Mouse (Mus musculus) CH12.LX (cell line): ENCODE measurements around the gene Tiam1. TPM values are rescaled to one million over a fixed set of nuclear protein-coding genes. Genes with fewer than 3 reads are reported as not detected.

Experiments
- DNase-seq: peaks from one replicate; pipeline ENCODE4 v3.0.0-alpha.2; 2013; ENCODE audit errors: extremely low read depth
- H3K27ac ChIP-seq: 2 replicates; pipeline ENCODE4 v1.5.1; 2012; ENCODE audit warnings: low read depth, mild to moderate bottlenecking, control low read depth, moderate library complexity; ENCODE audit not compliant: insufficient read depth
- H3K27me3 ChIP-seq: replicated peaks from 2 replicates; pipeline ENCODE3; 2012; ENCODE audit warnings: inconsistent platforms
- H3K36me3 ChIP-seq, 2 experiments: replicated peaks in 1 of 2; 2 replicates each; pipeline versions ENCODE3 to v1.6.1; 2012; ENCODE audit warnings: inconsistent platforms in 1 of 2, low read length in 1 of 2, mild to moderate bottlenecking in 1 of 2, mixed read lengths in 1 of 2, moderate library complexity in 1 of 2; ENCODE audit not compliant: control insufficient read depth in 1 of 2, insufficient read depth in 1 of 2
- H3K4me1 ChIP-seq, 2 experiments: 2 replicates each; pipeline ENCODE4 v1.6.1; 2012; ENCODE audit warnings: inconsistent platforms in 1 of 2, moderate library complexity in 1 of 2; ENCODE audit not compliant: insufficient read depth in 2 of 2, control insufficient read depth in 1 of 2
- H3K4me2 ChIP-seq: 2 replicates; pipeline ENCODE4 v1.6.1; 2012; ENCODE audit warnings: low read depth, mild to moderate bottlenecking, control low read depth; ENCODE audit not compliant: poor library complexity, insufficient read depth, severe bottlenecking
- H3K4me3 ChIP-seq, 3 experiments: fragments of 150-350 bp in 1 of 3; sonication (generic) in 1 of 3; replicated peaks in 1 of 3; 2 replicates each; pipeline versions ENCODE3 to v1.5.1; 2011 to 2012; ENCODE audit warnings: low read depth in 2 of 3, low read length in 2 of 3, mild to moderate bottlenecking in 2 of 3, moderate library complexity in 2 of 3, control low read depth in 1 of 3, improper control_type of control experiment in 1 of 3, inconsistent platforms in 1 of 3, mixed read lengths in 1 of 3; ENCODE audit not compliant: poor library complexity in 1 of 3
- H3K79me2 ChIP-seq: replicated peaks from 2 replicates; pipeline ENCODE4 v1.6.1; 2012; ENCODE audit warnings: mild to moderate bottlenecking, moderate library complexity; ENCODE audit not compliant: control insufficient read depth, poor library complexity, insufficient read depth, severe bottlenecking; ENCODE audit errors: extremely low read depth
- H3K9ac ChIP-seq: 2 replicates; pipeline ENCODE4 v1.6.1; 2012; ENCODE audit warnings: low read depth, mild to moderate bottlenecking, control low read depth, moderate library complexity; ENCODE audit not compliant: insufficient read depth
- H3K9me3 ChIP-seq: replicated peaks from 2 replicates; pipeline ENCODE3; 2012; ENCODE audit warnings: low read length, inconsistent platforms, mixed read lengths
- CHD1 ChIP-seq: IDR thresholded peaks from 2 replicates; pipeline ENCODE4 v1.6.1; 2012; ENCODE audit warnings: low read depth, low read length, improper control_type of control experiment, inconsistent platforms
- CTCF ChIP-seq, 2 experiments: IDR thresholded peaks in 1 of 2; conservative IDR thresholded peaks in 1 of 2; 2 replicates each; pipeline ENCODE4 v1.5.1; 2011 to 2012; ENCODE audit warnings: low read depth in 2 of 2, low read length in 2 of 2, improper control_type of control experiment in 1 of 2, inconsistent platforms in 1 of 2, mild to moderate bottlenecking in 1 of 2, moderate library complexity in 1 of 2
- E2F4 ChIP-seq: IDR thresholded peaks from 2 replicates; pipeline ENCODE4 v1.6.1; 2011; ENCODE audit warnings: low read depth, low read length, improper control_type of control experiment; ENCODE audit not compliant: insufficient replicate concordance
- EP300 ChIP-seq: IDR thresholded peaks from 2 replicates; pipeline ENCODE4 v1.6.1; 2011; ENCODE audit warnings: low read length, improper control_type of control experiment
- ETS1 ChIP-seq: conservative IDR thresholded peaks from 2 replicates; pipeline ENCODE4 v1.6.1; 2012; ENCODE audit warnings: low read depth, mild to moderate bottlenecking, inconsistent platforms, low read length, improper control_type of control experiment, moderate library complexity
- GABPA ChIP-seq: IDR thresholded peaks from 2 replicates; pipeline ENCODE4 v1.6.1; 2012; ENCODE audit warnings: low read depth, low read length, improper control_type of control experiment, inconsistent platforms; ENCODE audit not compliant: insufficient replicate concordance
- HCFC1 ChIP-seq: IDR thresholded peaks from 2 replicates; pipeline ENCODE4 v1.6.1; 2012; ENCODE audit warnings: low read depth, mild to moderate bottlenecking, inconsistent platforms, low read length, improper control_type of control experiment
- IRF4 ChIP-seq: IDR thresholded peaks from 2 replicates; pipeline ENCODE4 v1.6.1; 2014; ENCODE audit warnings: low read depth, mild to moderate bottlenecking, inconsistent platforms, low read length, improper control_type of control experiment
- JUND ChIP-seq: conservative IDR thresholded peaks from 2 replicates; pipeline ENCODE4 v1.6.1; 2011; ENCODE audit warnings: low read depth, low read length, improper control_type of control experiment
- KAT2A ChIP-seq: IDR thresholded peaks from 2 replicates; pipeline ENCODE4 v1.6.1; 2012; ENCODE audit warnings: low read length, improper control_type of control experiment, inconsistent platforms; ENCODE audit not compliant: insufficient replicate concordance
- MAFK ChIP-seq: IDR thresholded peaks from 2 replicates; pipeline ENCODE4 v1.6.1; 2011; ENCODE audit warnings: low read length, improper control_type of control experiment; ENCODE audit not compliant: insufficient replicate concordance
- MAX ChIP-seq: IDR thresholded peaks from 2 replicates; pipeline ENCODE4 v1.6.1; 2011; ENCODE audit warnings: low read length, improper control_type of control experiment
- MAZ ChIP-seq: IDR thresholded peaks from 2 replicates; pipeline ENCODE4 v1.6.1; 2012; ENCODE audit warnings: low read depth, mild to moderate bottlenecking, inconsistent platforms, low read length, improper control_type of control experiment, moderate library complexity
- MXI1 ChIP-seq: IDR thresholded peaks from 2 replicates; pipeline ENCODE4 v1.6.1; 2011; ENCODE audit warnings: mild to moderate bottlenecking, low read depth, low read length, improper control_type of control experiment
- NELFE ChIP-seq: IDR thresholded peaks from 2 replicates; pipeline ENCODE4 v1.6.1; 2011; ENCODE audit warnings: low read depth, low read length, improper control_type of control experiment
- NRF1 ChIP-seq: IDR thresholded peaks from 2 replicates; pipeline ENCODE4 v1.6.1; 2014; ENCODE audit warnings: low read depth, mild to moderate bottlenecking, inconsistent platforms, low read length, improper control_type of control experiment, moderate library complexity
- PAX5 ChIP-seq: IDR thresholded peaks from 2 replicates; pipeline ENCODE4 v1.6.1; 2012; ENCODE audit warnings: low read length, inconsistent platforms, mixed read lengths
- RAD21 ChIP-seq: IDR thresholded peaks from 2 replicates; pipeline ENCODE4 v1.6.1; 2011; ENCODE audit warnings: low read depth, mild to moderate bottlenecking, low read length, improper control_type of control experiment, moderate library complexity
- RCOR1 ChIP-seq: conservative IDR thresholded peaks from 2 replicates; pipeline ENCODE4 v1.6.1; 2012; ENCODE audit warnings: low read depth, mild to moderate bottlenecking, inconsistent platforms, low read length, improper control_type of control experiment
- SIN3A ChIP-seq: IDR thresholded peaks from 2 replicates; pipeline ENCODE4 v1.6.1; 2012; ENCODE audit warnings: low read length, improper control_type of control experiment, inconsistent platforms
- UBTF ChIP-seq: IDR thresholded peaks from 2 replicates; pipeline ENCODE4 v1.6.1; 2012; ENCODE audit warnings: low read depth, mild to moderate bottlenecking, inconsistent platforms, low read length, improper control_type of control experiment, moderate library complexity
- USF1 ChIP-seq: IDR thresholded peaks from 2 replicates; pipeline ENCODE4 v1.6.1; 2014; ENCODE audit warnings: low read depth, mild to moderate bottlenecking, inconsistent platforms, low read length, improper control_type of control experiment
- ZC3H11A ChIP-seq: IDR thresholded peaks from 2 replicates; pipeline ENCODE4 v1.6.1; 2012; ENCODE audit warnings: low read depth, mild to moderate bottlenecking, inconsistent platforms, low read length, improper control_type of control experiment
- ZKSCAN1 ChIP-seq: IDR thresholded peaks from 2 replicates; pipeline ENCODE4 v1.6.1; 2012; ENCODE audit warnings: low read depth, inconsistent platforms, low read length, improper control_type of control experiment, borderline replicate concordance
- ZNF384 ChIP-seq: IDR thresholded peaks from 2 replicates; pipeline ENCODE4 v1.6.1; 2012; ENCODE audit warnings: low read depth, low read length, improper control_type of control experiment, inconsistent platforms
- dilution Hi-C: fragments of 300-500 bp; cut with MboI; formaldehyde crosslinking; loops from 2 replicates; pipeline ENCODE4 v1.14.3; 2020; ENCODE audit warnings: low sequenced_read_pairs; ENCODE audit not compliant: extremely low pct_unique_long_range_greater_than_20kb, extremely low pct_ligation_motif_present
- in situ Hi-C: fragments of 300-500 bp; cut with MboI; formaldehyde crosslinking; loops from 3 replicates; pipeline ENCODE4 v1.14.3; 2019; ENCODE audit warnings: low sequenced_read_pairs, low pct_ligation_motif_present, low pct_unique_long_range_greater_than_20kb, mixed read lengths
- polyA plus RNA-seq: library from polyadenylated mRNA; unstranded; fragments of >175 nt; gene quantifications from 2 replicates; pipeline ENCODE4 v1.2.1, GENCODE M21; 2012; ENCODE audit warnings: low read depth; ENCODE audit not compliant: insufficient read length
- total RNA-seq, 2 experiments: library from RNA; depleted of rRNA; stranded (reverse); fragments of 300-350 nt in 1 of 2; fragments of >200 nt in 1 of 2; gene quantifications; 2 replicates each; pipeline ENCODE4 v1.2.3; 2012 to 2014

Gene Tiam1
- total and polyA plus RNA-seq, 3 experiments, result 0.03 to 0.40 (median 0.04) TPM

GRCm38 (mm10) chr16:90119969-90120368 is 23.6 kb downstream of the Tiam1 start:
- H3K36me3 ChIP-seq, result no peaks in the 10 kb centered on the region
- H3K9ac ChIP-seq, result no peak overlapping the region
- no peak for DNase-seq
- dilution Hi-C loops, result no loop called here
- no peak overlapping the region for H3K4me2 ChIP-seq
- H3K79me2 ChIP-seq, result no peaks in the 10 kb centered on the region
- in situ Hi-C loops, result no loop called here
- H3K27ac ChIP-seq, result no peak overlapping the region
- no peak overlapping the region for H3K4me3 ChIP-seq
- H3K9me3 ChIP-seq, result peaks cover 67% of the 10 kb centered on the region
- TF ChIP-seq CTCF (conservative IDR thresholded peaks at IDR 0.05 in 1 of 2, IDR thresholded peaks at IDR 0.05 in 1 of 2; ENCODE audit: low read depth in 2 of 2, low read length in 2 of 2) (peak; percentile 47 to 66), NRF1 (no peak)
- peaks cover 0 to 16% of the 10 kb centered on the region in 2 experiments; a peak in 2 of 4 replicates for H3K4me1 ChIP-seq
- peaks cover 63% of the 10 kb centered on the region for H3K27me3 ChIP-seq

DNA sequence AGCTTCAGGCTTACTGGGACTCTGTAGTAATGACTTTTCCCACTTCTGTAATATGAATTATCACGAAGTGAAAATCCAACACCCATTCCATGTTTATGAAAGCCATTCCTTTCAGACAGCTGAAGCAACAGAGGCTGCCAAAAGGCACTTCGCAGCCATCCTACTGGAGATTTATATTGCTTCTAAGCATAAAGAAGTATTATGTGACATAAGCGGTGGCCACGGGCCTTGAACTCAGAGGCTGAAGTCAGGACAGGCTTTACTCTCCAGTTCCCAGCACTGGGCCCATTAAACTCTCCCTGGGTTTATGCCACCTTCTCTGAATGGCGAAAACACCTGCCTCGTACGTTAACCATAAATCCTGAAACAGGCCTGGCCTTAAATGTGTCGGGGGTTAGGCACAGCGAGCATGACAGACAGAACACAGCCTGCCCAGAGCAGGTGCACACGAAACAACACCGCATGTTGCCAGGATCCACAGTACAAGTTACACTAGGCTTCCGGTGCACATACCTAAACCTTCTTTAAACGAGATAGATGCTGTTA is 26.9 kb downstream of the Tiam1 start:
- Histone ChIP-seq H3K79me2 (no peaks in the 10 kb centered on the region), H3K9me3 (peaks cover 60% of the 10 kb centered on the region)
- dilution Hi-C loops, result no loop called here
- TF ChIP-seq UBTF (no peak), GABPA (no peak), ETS1 (no peak), ZC3H11A (no peak), USF1 (no peak), PAX5 (no peak), NRF1 (no peak), MAFK (no peak), SIN3A (no peak)
- TF ChIP-seq, all 38 proteins: peak for 0
- H3K4me1 ChIP-seq, result peaks cover 0 to under 1% of the 10 kb centered on the region in 2 experiments; a peak in 1 of 4 replicates
- no peak overlapping the region for H3K4me2 ChIP-seq
- H3K4me3 ChIP-seq, result no peak overlapping the region
- in situ Hi-C loops, result no loop called here
- peaks cover 66% of the 10 kb centered on the region for H3K27me3 ChIP-seq
- H3K27ac ChIP-seq, result no peak overlapping the region
- H3K9ac ChIP-seq, result no peak overlapping the region
- H3K36me3 ChIP-seq, result no peaks in the 10 kb centered on the region
- DNase-seq, result no peak

GRCm38 (mm10) chr16:90112577-90113155 is 30.9 kb downstream of the Tiam1 start:
- H3K36me3 ChIP-seq, result no peaks in the 10 kb centered on the region
- dilution Hi-C loops, result no loop called here
- DNase-seq, result no peak
- TF ChIP-seq E2F4 (no peak), NELFE (no peak), RAD21 (no peak), JUND (no peak), EP300 (no peak), MAX (no peak), MAZ (no peak), USF1 (no peak), ZNF384 (no peak), RCOR1 (no peak), MXI1 (no peak), CTCF (conservative IDR thresholded peaks at IDR 0.05 in 1 of 2, IDR thresholded peaks at IDR 0.05 in 1 of 2; ENCODE audit: low read depth in 2 of 2, low read length in 2 of 2) (no peak), CHD1 (no peak), ZC3H11A (no peak), HCFC1 (no peak), ETS1 (no peak), ZKSCAN1 (no peak), IRF4 (no peak), KAT2A (no peak), SIN3A (no peak)
- TF ChIP-seq, all 38 proteins: peak for 0
- in situ Hi-C loops, result no loop called here
- Histone ChIP-seq H3K9me3 (peaks cover 45% of the 10 kb centered on the region), H3K9ac (no peak overlapping the region), H3K4me3 (no peak overlapping the region), H3K4me2 (no peak overlapping the region), H3K79me2 (no peaks in the 10 kb centered on the region), H3K27ac (no peak overlapping the region), H3K27me3 (peaks cover 53% of the 10 kb centered on the region), H3K4me1 (no peaks in the 10 kb centered on the region)
